Mouse (Mus musculus) kidney, postnatal 36 days (tissue): ENCODE results near the gene Casz1.
A peak's percentile ranks its signal among the peaks of the same experiment; 100 is the strongest.

Experiments
- DNase-seq, 2 experiments: peaks; one replicate each; pipeline ENCODE4 v3.0.0; 2021 to 2022; ENCODE audit warnings: mixed read lengths in 2 of 2

Casz1 gene

DNA sequence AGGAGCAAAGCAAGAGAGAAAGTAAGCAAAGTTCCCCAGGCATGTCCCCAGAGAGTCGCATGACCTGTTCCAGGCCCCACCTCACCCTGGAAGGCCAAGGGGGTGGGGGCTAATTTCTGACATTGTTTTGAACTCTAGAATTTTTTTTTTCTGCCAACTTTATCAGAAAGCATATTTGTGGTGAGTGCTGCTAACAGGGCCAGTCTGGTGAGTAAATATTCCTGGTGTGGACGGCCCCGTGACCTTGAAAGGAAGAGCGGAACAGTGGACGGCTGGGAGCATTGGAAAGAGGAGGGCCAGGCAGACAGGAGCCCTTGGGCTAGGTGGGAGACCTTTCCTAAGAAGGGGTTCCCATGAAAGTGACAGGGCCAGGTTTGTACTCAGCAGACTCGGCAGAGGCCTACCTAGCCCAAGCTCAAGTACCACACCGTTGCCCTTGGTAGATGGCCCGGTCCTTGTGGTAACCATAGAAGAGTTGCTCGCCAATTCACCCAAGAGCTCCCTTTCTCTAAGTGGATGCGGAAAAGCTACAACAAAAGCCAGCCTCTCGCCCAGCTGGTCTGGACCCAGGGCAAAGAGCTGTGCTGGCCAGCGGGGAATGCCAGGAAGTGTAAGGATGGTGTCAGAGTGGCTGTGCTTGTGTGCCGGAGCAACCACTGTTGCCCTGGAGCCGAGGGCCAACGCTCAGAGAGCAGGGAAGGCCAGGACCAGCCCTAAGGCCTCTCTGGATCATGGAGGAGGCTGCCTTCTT, 104.7 kb downstream of the Casz1 start:
- peak; percentile 57 to 59 for DNase-seq

DNA sequence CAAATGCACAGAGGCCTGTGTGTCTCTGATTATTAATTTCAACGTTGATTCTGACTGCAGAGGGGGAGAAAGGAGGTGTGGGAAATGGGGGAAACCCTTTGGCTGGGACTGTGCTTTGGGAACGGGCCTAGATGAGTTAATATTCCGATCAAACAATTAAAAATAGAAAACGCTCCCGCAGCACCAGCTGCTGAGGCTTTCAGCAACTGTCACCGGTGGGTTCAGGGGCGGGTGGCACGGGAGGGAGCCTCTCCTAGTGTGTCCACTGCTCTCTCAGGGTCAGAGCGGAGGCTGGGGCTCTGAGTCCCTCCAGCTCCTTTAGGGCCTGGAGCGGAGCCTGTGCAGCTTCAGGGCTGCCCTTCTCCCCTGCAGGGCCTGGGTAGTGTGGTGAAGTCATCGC, 105.3 kb downstream of the Casz1 start:
- DNase-seq, result no peak

- DNase-seq, result no peak
These were observed 107.9 kb downstream of the Casz1 start for GRCm38 (mm10) chr4:148912134-148912533.

DNA sequence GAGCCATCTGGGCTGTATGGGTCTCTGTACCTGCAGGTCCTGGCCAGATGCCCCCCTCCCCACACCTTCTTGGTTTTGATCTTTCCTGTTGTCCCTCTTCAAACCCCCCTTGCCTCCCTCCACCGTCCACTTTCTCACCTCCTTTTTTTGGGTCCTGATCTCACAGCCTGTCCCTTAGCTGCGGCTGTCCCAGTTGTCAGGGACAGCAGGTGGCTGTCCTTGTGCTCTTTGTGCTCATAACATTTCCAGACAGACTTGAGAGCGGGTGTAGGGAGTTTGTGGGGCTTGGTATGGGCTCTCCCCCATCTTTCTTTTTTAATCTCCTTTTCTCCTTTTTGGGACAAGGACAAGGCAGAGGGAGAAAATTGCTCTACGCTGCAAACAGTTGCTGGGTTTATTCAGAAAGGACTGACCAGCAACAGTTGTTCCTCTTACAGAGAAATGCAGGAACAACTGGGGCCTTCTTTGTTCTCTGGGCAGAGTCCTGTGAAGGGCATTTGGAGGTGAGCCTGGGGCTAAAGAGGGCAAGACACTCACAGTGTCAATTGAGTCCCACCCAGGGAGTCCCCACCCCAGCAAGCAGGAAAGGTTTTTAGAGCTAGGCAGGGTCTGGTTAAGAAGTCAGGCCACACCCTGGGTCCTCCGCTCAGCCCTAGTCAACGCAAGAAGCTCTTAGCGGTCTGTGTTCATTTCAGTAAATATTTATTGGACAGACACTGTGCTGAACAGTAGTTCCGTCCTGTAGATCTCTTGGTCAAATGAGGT, 108.8 kb downstream of the Casz1 start:
- no peak for DNase-seq

DNA sequence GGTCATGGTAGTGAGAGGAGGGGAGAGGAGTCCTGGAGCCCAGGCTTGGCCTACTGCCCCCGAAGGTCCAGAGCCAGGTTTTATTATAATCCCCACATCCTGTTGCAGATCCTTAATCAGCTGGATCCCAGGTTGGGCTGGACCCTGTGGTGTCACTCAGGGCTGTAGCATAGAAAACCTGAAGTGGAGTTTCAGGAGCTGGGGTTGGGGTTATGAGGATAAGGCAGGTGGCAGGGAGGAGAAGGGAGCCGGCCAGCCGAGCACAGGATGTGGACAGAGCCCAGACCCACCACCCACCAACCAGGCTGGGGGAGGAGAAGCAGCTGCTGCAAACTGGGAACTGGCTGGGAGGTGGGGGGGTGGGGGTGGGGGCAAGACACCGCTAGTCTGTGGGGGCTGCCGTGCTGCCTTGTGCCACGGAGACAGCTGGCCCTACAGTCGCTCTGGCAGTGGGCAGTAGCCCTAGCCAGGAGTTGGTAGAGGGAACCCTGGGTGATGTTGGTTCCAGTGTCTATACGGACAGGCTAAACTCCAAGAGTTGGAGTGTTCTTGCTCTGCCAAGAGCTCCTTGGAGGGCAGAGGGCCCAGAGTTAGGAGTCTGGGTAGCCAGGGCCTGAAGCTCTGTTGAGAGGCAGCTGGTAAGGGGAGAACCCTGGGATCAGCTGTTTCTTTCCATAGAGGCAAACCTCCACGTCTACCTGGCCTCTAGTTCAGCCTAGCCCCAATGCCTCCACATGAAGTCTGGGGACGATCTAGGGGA, 110.8 kb downstream of the Casz1 start:
- peak; percentile 82 to 83 for DNase-seq

- no peak for DNase-seq
These were observed 111.6 kb downstream of the Casz1 start for GRCm38 (mm10) chr4:148915849-148916248.

DNA sequence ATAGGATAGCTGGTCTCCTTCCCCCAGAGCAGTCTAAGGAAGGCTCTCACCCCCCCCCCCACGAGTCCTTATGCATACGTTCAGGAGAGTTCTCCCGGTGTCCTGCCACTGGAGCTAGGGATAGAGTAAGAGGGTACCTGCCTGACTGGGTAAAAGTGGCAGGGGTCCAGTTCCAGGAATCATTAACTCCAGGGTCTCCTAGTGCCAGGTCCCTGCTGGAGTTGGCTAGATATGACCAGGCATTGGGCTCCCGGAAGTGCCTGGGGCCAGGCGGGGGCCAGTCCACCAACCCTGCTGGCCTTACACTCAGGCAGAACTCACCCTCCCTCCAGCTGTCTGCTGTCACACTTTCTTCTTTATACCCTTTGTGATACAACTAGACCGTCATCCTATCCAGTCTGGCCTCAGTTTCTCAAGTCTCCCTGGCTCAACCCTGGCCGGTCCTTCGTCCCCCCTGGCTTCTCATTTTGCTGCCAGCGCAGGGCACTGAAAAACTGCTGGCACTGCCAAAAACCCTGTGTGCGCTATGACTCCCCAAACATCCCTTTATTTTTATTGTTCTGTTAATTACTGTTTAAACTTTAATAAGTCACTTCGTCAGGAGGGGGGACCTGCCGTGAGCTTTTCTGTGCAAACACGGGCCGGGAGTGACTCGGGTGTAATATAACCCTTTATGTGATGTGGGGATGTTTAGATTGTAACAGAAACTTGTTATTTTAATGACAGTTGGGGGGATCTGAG, 114.6 kb downstream of the Casz1 start:
- peak; percentile 79 for DNase-seq

DNA sequence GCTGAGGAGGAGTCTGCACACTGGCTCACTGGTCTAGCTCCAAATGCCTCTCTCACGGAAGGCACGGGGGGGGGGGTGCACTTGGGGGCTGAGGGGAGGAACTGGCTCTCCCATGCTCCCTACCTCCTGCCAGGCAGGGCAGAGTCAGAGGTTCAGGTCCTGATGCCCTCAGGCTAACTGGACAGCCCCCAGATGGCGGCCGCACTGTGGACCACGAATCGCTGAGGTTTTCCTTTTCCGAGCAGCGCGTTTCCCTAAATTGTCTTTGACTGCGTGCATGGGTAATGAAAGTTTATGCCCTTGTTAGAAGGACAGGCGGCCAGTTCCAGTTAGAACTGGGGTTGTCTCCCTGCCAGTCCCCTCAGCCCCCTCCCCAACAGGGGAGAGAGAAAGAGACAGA, 116.4 kb downstream of the Casz1 start:
- peak; percentile 61 to 63 for DNase-seq

GRCm38 (mm10) chr4:148922221-148922700, 118.0 kb downstream of the Casz1 start:
- DNase-seq, result peak in 1 of 2 experiments; percentile 63

- DNase-seq, result no peak
These were observed 119.2 kb downstream of the Casz1 start for GRCm38 (mm10) chr4:148923414-148923813.

GRCm38 (mm10) chr4:148923976-148924375, 119.7 kb downstream of the Casz1 start:
- no peak for DNase-seq

- peak; percentile 47 to 48 for DNase-seq
These were observed 121.5 kb downstream of the Casz1 start for GRCm38 (mm10) chr4:148925589-148926359.

- DNase-seq, result no peak
These were observed 122.2 kb downstream of the Casz1 start for GRCm38 (mm10) chr4:148926459-148926858.

- peak; percentile 77 to 84 for DNase-seq
These were observed 124.1 kb downstream of the Casz1 start for GRCm38 (mm10) chr4:148928316-148928715.

GRCm38 (mm10) chr4:148928876-148929275, 124.6 kb downstream of the Casz1 start:
- no peak for DNase-seq

GRCm38 (mm10) chr4:148930721-148931229, 126.5 kb downstream of the Casz1 start:
- DNase-seq, result no peak

GRCm38 (mm10) chr4:148933109-148933508, 128.9 kb downstream of the Casz1 start:
- DNase-seq, result no peak

GRCm38 (mm10) chr4:148935211-148935610, 131.0 kb downstream of the Casz1 start:
- DNase-seq, result no peak

DNA sequence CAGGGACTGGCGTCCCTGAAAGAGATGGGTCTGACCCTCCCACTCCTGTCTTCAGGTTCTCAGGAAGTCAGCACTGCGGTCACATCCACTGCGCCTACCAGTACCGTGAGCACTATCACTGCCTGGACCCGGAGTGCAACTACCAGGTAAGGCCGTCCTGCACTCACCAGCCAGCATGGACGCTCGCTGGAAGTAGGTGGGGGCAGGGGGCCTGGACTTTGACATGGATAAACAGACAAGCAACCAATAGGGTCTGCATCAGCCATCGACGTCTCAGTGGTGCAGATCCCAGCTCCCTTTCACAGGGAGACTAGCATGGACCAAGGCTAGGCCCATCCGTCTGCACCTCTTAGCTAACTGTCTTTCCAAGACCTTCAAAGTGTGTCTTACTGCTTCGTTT, 131.9 kb downstream of the Casz1 start:
- no peak for DNase-seq

DNA sequence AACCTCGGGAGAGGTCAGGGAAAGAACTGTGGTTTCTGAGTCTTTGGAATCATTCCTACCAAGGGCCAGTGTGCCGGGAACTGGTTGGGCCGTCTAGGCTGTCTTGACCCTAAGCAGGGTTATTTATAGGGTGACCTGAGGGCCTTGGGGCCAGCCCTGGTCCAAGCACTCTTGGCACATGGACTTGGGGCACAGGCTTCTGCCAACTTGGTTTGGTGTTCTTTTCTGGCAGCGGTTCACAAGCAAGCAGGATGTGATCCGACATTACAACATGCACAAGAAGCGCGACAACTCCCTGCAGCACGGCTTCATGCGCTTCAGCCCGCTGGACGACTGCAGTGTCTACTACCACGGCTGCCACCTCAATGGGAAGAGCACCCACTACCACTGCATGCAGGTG, 132.5 kb downstream of the Casz1 start:
- DNase-seq, result no peak

GRCm38 (mm10) chr4:148938546-148938945, 134.3 kb downstream of the Casz1 start:
- DNase-seq, result no peak
